Mouse (Mus musculus) induced T-regulatory cell, adult 2 months (primary cell): Measurements from ENCODE around the gene Vars2.

Source experiments
- DNase-seq: peaks from one replicate; pipeline ENCODE4 v3.0.0-alpha.2; 2012; ENCODE audit warnings: low read depth

Gene Vars2

GRCm38 (mm10) chr17:35692368-35692767 lies 25.0 kb upstream of the Vars2 start:
- DNase-seq = no peak

- no peak for DNase-seq
Measured at GRCm38 (mm10) chr17:35691811-35692210, 24.4 kb upstream of the Vars2 start.

GRCm38 (mm10) chr17:35689936-35690645 lies 22.7 kb upstream of the Vars2 start:
- DNase-seq = no peak

- DNase-seq = peak; percentile 29
Measured at GRCm38 (mm10) chr17:35688347-35689175, 21.2 kb upstream of the Vars2 start.

GRCm38 (mm10) chr17:35685061-35685460 lies 17.7 kb upstream of the Vars2 start:
- no peak for DNase-seq

GRCm38 (mm10) chr17:35681986-35682385 lies 14.6 kb upstream of the Vars2 start:
- DNase-seq = no peak

GRCm38 (mm10) chr17:35680591-35680990 lies 13.2 kb upstream of the Vars2 start:
- no peak for DNase-seq

- peak; percentile 95 for DNase-seq
Measured at GRCm38 (mm10) chr17:35673416-35674035, 6.1 kb upstream of the Vars2 start, which contains the start of gene Gtf2h4. Gtf2h4 (minus strand) TSS chr17:35673739.

- no peak for DNase-seq
Measured at GRCm38 (mm10) chr17:35672527-35672926, 5.1 kb upstream of the Vars2 start.

- DNase-seq = no peak
Measured at GRCm38 (mm10) chr17:35671846-35672245, 4.5 kb upstream of the Vars2 start.

GRCm38 (mm10) chr17:35669731-35670130 lies 2.3 kb upstream of the Vars2 start:
- no peak for DNase-seq

GRCm38 (mm10) chr17:35666851-35667256 lies 538 bp downstream of the Vars2 start:
- peak; percentile 55 for DNase-seq

GRCm38 (mm10) chr17:35665957-35666515 lies 1.4 kb downstream of the Vars2 start:
- DNase-seq = peak; percentile 53

- no peak for DNase-seq
Measured at GRCm38 (mm10) chr17:35653086-35653485, 14.3 kb downstream of the Vars2 start.

- no peak for DNase-seq
Measured at GRCm38 (mm10) chr17:35649429-35649828, 18.0 kb downstream of the Vars2 start.

- no peak for DNase-seq
Measured at GRCm38 (mm10) chr17:35643609-35644236, 23.7 kb downstream of the Vars2 start, which contains the start of gene Mucl3. Mucl3 (minus strand) TSS chr17:35643695.

- no peak for DNase-seq
Measured at GRCm38 (mm10) chr17:35639352-35639751, 28.0 kb downstream of the Vars2 start.

- peak; percentile 91 for DNase-seq
Measured at GRCm38 (mm10) chr17:35638475-35639190, 28.8 kb downstream of the Vars2 start.

- peak; percentile 65 for DNase-seq
Measured at GRCm38 (mm10) chr17:35636363-35636762, 31.0 kb downstream of the Vars2 start.

GRCm38 (mm10) chr17:35635699-35636111 lies 31.7 kb downstream of the Vars2 start:
- peak; percentile 90 for DNase-seq

- no peak for DNase-seq
Measured at GRCm38 (mm10) chr17:35635202-35635601, 32.2 kb downstream of the Vars2 start.
